ENCODE assay signal across 8 mouse cellular contexts in the genomic region with DNA sequence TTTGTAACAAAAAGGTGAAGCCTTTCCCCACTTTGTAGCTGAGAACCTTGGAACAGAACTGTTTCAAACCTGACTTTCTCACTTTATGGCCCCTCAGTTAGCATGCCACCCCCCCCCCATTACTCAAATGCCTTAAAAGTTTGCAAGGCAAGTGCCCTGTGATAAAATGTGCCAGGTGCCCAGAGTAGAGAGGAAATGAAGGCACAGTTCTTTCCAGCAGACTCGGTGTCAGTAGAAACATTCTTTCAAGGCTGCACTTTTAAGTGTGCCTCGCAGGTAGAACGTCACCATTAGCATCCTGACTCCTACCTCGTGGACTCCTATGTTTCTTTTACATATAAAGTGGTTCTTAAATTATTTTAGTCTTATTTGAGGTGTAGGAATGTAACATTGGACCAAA. TPM values are rescaled to one million over a fixed set of nuclear protein-coding genes. Genes with fewer than 3 reads are reported as not detected.
A peak's percentile ranks its signal among the peaks of the same experiment; 100 is the strongest.
DNase-seq lines count a peak whose midpoint lies in the region; ATAC-seq and TF ChIP-seq lines count a peak whose summit lies in the region.

No protein-coding gene starts in this region.

- peak overlapping the region; percentile 62 for H3K4me2 ChIP-seq in kidney, embryonic 16.5 days (replicated peaks; ENCODE audit: low read depth, low read length)
- H3K4me2 ChIP-seq in hindbrain, embryonic 15.5 days, result peak overlapping the region; percentile 73
- H3K4me2 ChIP-seq in midbrain, embryonic 15.5 days, result peak overlapping the region; percentile 57

- peaks cover 11% of the 10 kb centered on the region for H3K36me3 ChIP-seq in kidney, embryonic 16.5 days (ENCODE audit: insufficient read depth, low read length)
- H3K36me3 ChIP-seq in hindbrain, embryonic 15.5 days, result peaks cover 25% of the 10 kb centered on the region
- H3K36me3 ChIP-seq in midbrain, embryonic 15.5 days (replicated peaks), result peaks cover 10% of the 10 kb centered on the region
- H3K36me3 ChIP-seq in thymus, adult 2 months (ENCODE audit: control insufficient read depth, insufficient read depth, low read length), result peaks cover 23% of the 10 kb centered on the region

- no peak for ATAC-seq in kidney, embryonic 16.5 days (ENCODE audit: low FRiP score, low TSS enrichment)
- ATAC-seq in hindbrain, embryonic 15.5 days (ENCODE audit: low FRiP score, low read depth), result no peak
- no peak for ATAC-seq in midbrain, embryonic 15.5 days (replicated peaks)

- H3K4me3 ChIP-seq in kidney, embryonic 16.5 days (ENCODE audit: low read length), result peak overlapping the region; percentile 89
- peak overlapping the region; percentile 90 for H3K4me3 ChIP-seq in hindbrain, embryonic 15.5 days
- H3K4me3 ChIP-seq in midbrain, embryonic 15.5 days, result peak overlapping the region; percentile 64
- H3K4me3 ChIP-seq in thymus, adult 2 months (ENCODE audit: control insufficient read depth, insufficient read depth, low read length), result no peak overlapping the region

- TF ChIP-seq POLR2A in brain, embryonic 14.5 days (IDR thresholded peaks at IDR 0.05; ENCODE audit: borderline replicate concordance, extremely low read depth, insufficient read depth, insufficient read length, poor library complexity, severe bottlenecking), result no peak
- no peak for TF ChIP-seq POLR2A in thymus, adult 2 months (IDR thresholded peaks at IDR 0.05; ENCODE audit: control insufficient read depth, extremely low read depth, insufficient read depth, low read length, poor library complexity)

- no peak for TF ChIP-seq CTCF in brain, embryonic 14.5 days (IDR thresholded peaks at IDR 0.05; ENCODE audit: borderline replicate concordance, extremely low read depth, insufficient read depth, insufficient read length)
- TF ChIP-seq CTCF in thymus, adult 2 months (IDR thresholded peaks at IDR 0.05; ENCODE audit: borderline replicate concordance, control insufficient read depth, extremely low read depth, insufficient read depth, low read length, poor library complexity), result no peak

- WGBS in kidney, embryonic 16.5 days, result 57% methylated on average over 4 of the region's 4 CpGs
- 83% methylated on average over 4 of the region's 4 CpGs for WGBS in hindbrain, embryonic 15.5 days
- WGBS in midbrain, embryonic 15.5 days, result 81% methylated on average over 4 of the region's 4 CpGs
- WGBS in thymus, adult 2 months, result 13% methylated on average over 4 of the region's 4 CpGs

- no peaks in the 10 kb centered on the region for H3K9me3 ChIP-seq in kidney, embryonic 16.5 days (ENCODE audit: low read length)
- no peaks in the 10 kb centered on the region for H3K9me3 ChIP-seq in hindbrain, embryonic 15.5 days
- no peaks in the 10 kb centered on the region for H3K9me3 ChIP-seq in midbrain, embryonic 15.5 days

- H3K9ac ChIP-seq in kidney, embryonic 16.5 days (replicated peaks; ENCODE audit: low read length), result peak overlapping the region; percentile 86
- H3K9ac ChIP-seq in hindbrain, embryonic 15.5 days, result peak overlapping the region; percentile 79
- peak overlapping the region; percentile 60 for H3K9ac ChIP-seq in midbrain, embryonic 15.5 days

- DNase-seq in kidney, adult 11 months, result no peak
- peak; percentile 2 for DNase-seq in brain, embryonic 14.5 days (ENCODE audit: low read depth)
- no peak for DNase-seq in cerebellum, postnatal 10 days
- DNase-seq in thymus, adult 2 months, result no peak
- DNase-seq in urinary bladder, postnatal 25 days (ENCODE audit: low spot score), result no peak

- peaks cover 4% of the 10 kb centered on the region; the same call in 1 of the 2 replicates for H3K4me1 ChIP-seq in kidney, embryonic 16.5 days (ENCODE audit: insufficient read depth, low read length)
- H3K4me1 ChIP-seq in hindbrain, embryonic 15.5 days (replicated peaks), result peaks cover 12% of the 10 kb centered on the region
- peaks cover 5% of the 10 kb centered on the region for H3K4me1 ChIP-seq in midbrain, embryonic 15.5 days
- peaks cover 5% of the 10 kb centered on the region; the same call in 1 of the 2 replicates for H3K4me1 ChIP-seq in thymus, adult 2 months (replicated peaks; ENCODE audit: control insufficient read depth, insufficient read depth, low read length)

- no peaks in the 10 kb centered on the region for H3K27me3 ChIP-seq in kidney, embryonic 16.5 days (ENCODE audit: insufficient read depth, low read length)
- no peaks in the 10 kb centered on the region for H3K27me3 ChIP-seq in hindbrain, embryonic 15.5 days
- H3K27me3 ChIP-seq in midbrain, embryonic 15.5 days (replicated peaks), result no peaks in the 10 kb centered on the region
- H3K27me3 ChIP-seq in thymus, adult 2 months (ENCODE audit: control insufficient read depth, insufficient read depth, low read length), result no peaks in the 10 kb centered on the region

- H3K27ac ChIP-seq in kidney, embryonic 16.5 days (ENCODE audit: low read length), result no peak overlapping the region
- no peak overlapping the region for H3K27ac ChIP-seq in hindbrain, embryonic 15.5 days (replicated peaks)
- H3K27ac ChIP-seq in midbrain, embryonic 15.5 days, result no peak overlapping the region
- H3K27ac ChIP-seq in thymus, adult 2 months (ENCODE audit: control insufficient read depth, insufficient read depth, low read length), result no peak overlapping the region; the same call in 1 of the 2 replicates

RNA-seq across cellular contexts. Expression of a gene that starts 1.0 kb away (rescaled TPM):
- 45.0 and 53.4 TPM in 2 replicates for polyA plus RNA-seq in kidney, embryonic 16.5 days (2015; fragmentation: Nextera tagmentation; extraction: Ambion mirVana)
- 35.8 and 41.2 TPM in 2 replicates for polyA plus RNA-seq in brain, embryonic 14.5 days (2012; rRNA removed)
- 77.2 and 82.2 TPM in 2 replicates for polyA plus RNA-seq in hindbrain, embryonic 15.5 days (2015; fragmentation: Nextera tagmentation; extraction: Ambion mirVana)
- 84.3 and 89.3 TPM in 2 replicates for polyA plus RNA-seq in midbrain, embryonic 15.5 days (2015; fragmentation: Nextera tagmentation; extraction: Ambion mirVana)
- 33.4 and 34.4 TPM in 2 replicates for polyA plus RNA-seq in thymus, adult 2 months (2012; rRNA removed)
